Mouse (Mus musculus) bone marrow macrophage, adult 2 months (primary cell): Measurements from ENCODE around the gene Obscn.

Source experiments
- CTCF ChIP-seq: IDR thresholded peaks from 2 replicates; pipeline ENCODE4 v1.5.1; 2012; ENCODE audit warnings: low read depth, mild to moderate bottlenecking, low read length, moderate library complexity
- POLR2A ChIP-seq: IDR thresholded peaks from 2 replicates; pipeline ENCODE4 v1.6.1; 2012; ENCODE audit warnings: mild to moderate bottlenecking, low read depth, low read length, borderline replicate concordance

- no peak for TF ChIP-seq CTCF
- no peak for TF ChIP-seq POLR2A
Measured at GRCm38 (mm10) chr11:58978706-58979030, 157.5 kb downstream of the Obscn start.
